ENCODE assay signal across 9 mouse cellular contexts in the genomic region with DNA sequence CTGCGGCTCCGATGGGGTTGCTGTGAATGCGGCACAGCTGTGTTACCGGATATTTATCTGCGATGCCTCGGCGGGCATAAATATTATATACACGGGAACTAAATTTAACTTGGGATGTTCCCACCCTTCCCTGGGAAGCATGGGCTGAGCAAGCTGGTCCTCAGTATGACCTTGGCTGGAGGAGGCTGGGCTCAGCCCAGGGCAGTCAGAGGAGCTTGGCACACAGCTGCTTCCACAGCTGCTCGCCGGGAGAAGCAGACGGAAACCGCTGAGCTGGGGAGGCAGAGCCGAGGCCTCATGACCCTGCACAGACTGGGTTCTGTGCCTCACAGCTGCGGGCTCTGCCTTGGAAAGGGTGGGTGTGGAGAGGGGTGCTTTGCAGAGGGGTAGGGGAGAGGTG. TPM values are rescaled to one million over a fixed set of nuclear protein-coding genes. Genes with fewer than 3 reads are reported as not detected.
DNase-seq lines count a peak whose midpoint lies in the region; ATAC-seq and TF ChIP-seq lines count a peak whose summit lies in the region.
"Had no signal": no experiment of that assay in that cellular context is flagged by ENCODE, and none has a peak within 500 bp of the region (broad histone marks: within the 10 kb centered on the region; RNA-seq: fewer than 3 reads in every experiment).

No protein-coding gene starts in this region.

- TF ChIP-seq POLR2A in thymus, adult 2 months (IDR thresholded peaks at IDR 0.05; ENCODE audit: control insufficient read depth, extremely low read depth, insufficient read depth, low read length, poor library complexity): no peak
- no peak for TF ChIP-seq POLR2A in limb, embryonic 14.5 days (IDR thresholded peaks at IDR 0.05; ENCODE audit: borderline replicate concordance, extremely low read depth, insufficient read depth, insufficient read length)

- 58% methylated on average over 14 of the region's 14 CpGs for WGBS in thymus, adult 2 months
- 45% methylated on average over 14 of the region's 14 CpGs for WGBS in limb, embryonic 14.5 days

- peak overlapping the region; percentile 45 for H3K27ac ChIP-seq in thymus, adult 2 months (ENCODE audit: control insufficient read depth, insufficient read depth, low read length)
- H3K27ac ChIP-seq in limb, embryonic 14.5 days (replicated peaks; ENCODE audit: low read depth, low read length): peak overlapping the region; percentile 41; the same call in 1 of the 2 replicates

- H3K36me3 ChIP-seq in thymus, adult 2 months (ENCODE audit: control insufficient read depth, insufficient read depth, low read length): peaks cover 10% of the 10 kb centered on the region; the same call in 1 of the 2 replicates
- H3K36me3 ChIP-seq in limb, embryonic 14.5 days (ENCODE audit: control insufficient read depth, insufficient read depth, low read length): no peaks in the 10 kb centered on the region

- ATAC-seq in limb, embryonic 14.5 days (ENCODE audit: low FRiP score, low read depth): peak; percentile 74

- H3K27me3 ChIP-seq in thymus, adult 2 months (ENCODE audit: control insufficient read depth, insufficient read depth, low read length): no peaks in the 10 kb centered on the region
- H3K27me3 ChIP-seq in limb, embryonic 14.5 days (ENCODE audit: control insufficient read depth, insufficient read depth, low read length): no peaks in the 10 kb centered on the region

- peaks cover 27% of the 10 kb centered on the region for H3K4me1 ChIP-seq in thymus, adult 2 months (replicated peaks; ENCODE audit: control insufficient read depth, insufficient read depth, low read length)
- H3K4me1 ChIP-seq in limb, embryonic 14.5 days (ENCODE audit: control insufficient read depth, insufficient read depth, low read length): peaks cover 11% of the 10 kb centered on the region
- H3K4me1 ChIP-seq: megakaryocyte, embryonic 14.5 days had no signal

- no peak for TF ChIP-seq CTCF in thymus, adult 2 months (IDR thresholded peaks at IDR 0.05; ENCODE audit: borderline replicate concordance, control insufficient read depth, extremely low read depth, insufficient read depth, low read length, poor library complexity)

- H3K9me3 ChIP-seq in limb, embryonic 14.5 days (ENCODE audit: control insufficient read depth, low read length): no peaks in the 10 kb centered on the region
- H3K9me3 ChIP-seq: megakaryocyte, embryonic 14.5 days had no signal

- H3K9ac ChIP-seq in limb, embryonic 14.5 days (ENCODE audit: low read depth, low read length, severe bottlenecking): no peak overlapping the region

- H3K4me3 ChIP-seq in thymus, adult 2 months (ENCODE audit: control insufficient read depth, insufficient read depth, low read length): no peak overlapping the region
- H3K4me3 ChIP-seq in limb, embryonic 14.5 days (replicated peaks; ENCODE audit: low read length): no peak overlapping the region
- H3K4me3 ChIP-seq: megakaryocyte, embryonic 14.5 days had no signal

- no peak overlapping the region for H3K4me2 ChIP-seq in limb, embryonic 14.5 days (replicated peaks; ENCODE audit: low read depth, low read length, severe bottlenecking)

- DNase-seq in gastrocnemius, postnatal 10 days: peak; percentile 53
- DNase-seq in gastrocnemius, adult 18-20 months (ENCODE audit: low spot score): no peak
- no peak for DNase-seq in thymus, adult 2 months
- DNase-seq in thymus, adult 18-20 months: no peak
- peak; percentile 52 for DNase-seq in limb, embryonic 14.5 days (ENCODE audit: low spot score)
- DNase-seq in thymus, postnatal 25 days: peak; percentile 38
- no peak for DNase-seq in urinary bladder, postnatal 4 days (ENCODE audit: low spot score in 2 of 2)
- DNase-seq in layer of hippocampus, adult 9-10 months (ENCODE audit: low spot score): no peak

RNA-seq across cellular contexts. Expression of gene Gna12, which starts 59.8 kb away (rescaled TPM):
- 10 to 100 TPM; 38.2 to 42.4 TPM for total RNA-seq in gastrocnemius, postnatal 10 days (2021)
- 10 to 100 TPM; 21.7 to 24.4 TPM for total RNA-seq in gastrocnemius, adult 18-20 months (2021)
- 68.1 and 69.0 TPM in 2 replicates for polyA plus RNA-seq in thymus, adult 2 months (2012; rRNA removed)
- 63.8 and 91.5 TPM in 2 replicates for polyA plus RNA-seq in limb, embryonic 14.5 days (2012; rRNA removed)
- polyA plus RNA-seq in limb, embryonic 14.5 days (2014; fragmentation: Nextera tagmentation; extraction: Ambion mirVana): 46.7 and 55.5 TPM in 2 replicates

Comparison
In these comparisons a context has a peak if more than half of its experiments do, and no peak if none do; other contexts are left out.
1. DNase-seq: peak in gastrocnemius, postnatal 10 days (single experiment), limb, embryonic 14.5 days (single experiment) and thymus, postnatal 25 days (single experiment); none in gastrocnemius, adult 18-20 months (single experiment), thymus, adult 2 months (single experiment), thymus, adult 18-20 months (0 of 2), urinary bladder, postnatal 4 days (0 of 2) and layer of hippocampus, adult 9-10 months (single experiment).